Mouse (Mus musculus) forebrain, embryonic 14.5 days (tissue): ENCODE measurements around the gene Gm3646. TPM values are rescaled to one million over a fixed set of nuclear protein-coding genes. Genes with fewer than 3 reads are reported as not detected.

Experiments used
- ATAC-seq: fragments of 200-750 bp; cut with Nextera tagmentation; 2 replicates; pipeline ENCODE4 v1.8.0; 2017; ENCODE audit warnings: mild to moderate bottlenecking, moderate library complexity
- DNase-seq: peaks from one replicate; pipeline ENCODE4 v3.0.0-alpha.2; 2015; ENCODE audit warnings: low spot score
- H3K27ac ChIP-seq: fragments of 300-500 bp; sonication (generic); 2 replicates; pipeline ENCODE4 v1.5.1; 2014; ENCODE audit warnings: low read depth, mild to moderate bottlenecking, control low read depth, low read length, moderate library complexity
- H3K27me3 ChIP-seq: fragments of 300-500 bp; sonication (generic); replicated peaks from 2 replicates; pipeline ENCODE4 v1.6.1; 2014; ENCODE audit warnings: low read length, control low read depth, mixed read lengths; ENCODE audit not compliant: control insufficient read depth, insufficient read depth
- H3K36me3 ChIP-seq: fragments of 300-500 bp; sonication (generic); 2 replicates; pipeline ENCODE4 v1.6.1; 2014; ENCODE audit warnings: low read length, control low read depth; ENCODE audit not compliant: control insufficient read depth, insufficient read depth
- H3K4me1 ChIP-seq: fragments of 300-500 bp; sonication (generic); 2 replicates; pipeline ENCODE4 v1.6.1; 2014; ENCODE audit warnings: antibody characterized with exemption, low read length, control low read depth; ENCODE audit not compliant: control insufficient read depth, insufficient read depth
- H3K4me2 ChIP-seq: fragments of 300-500 bp; sonication (generic); 2 replicates; pipeline ENCODE4 v1.6.1; 2014; ENCODE audit warnings: mild to moderate bottlenecking, control low read depth, low read length
- H3K4me3 ChIP-seq: fragments of 300-500 bp; sonication (generic); 2 replicates; pipeline ENCODE4 v1.5.1; 2014; ENCODE audit warnings: low read depth, low read length, control low read depth
- H3K9ac ChIP-seq: fragments of 300-500 bp; sonication (generic); 2 replicates; pipeline ENCODE4 v1.6.1; 2014; ENCODE audit warnings: mild to moderate bottlenecking, low read length, control low read depth, moderate library complexity
- H3K9me3 ChIP-seq: fragments of 300-500 bp; sonication (generic); replicated peaks from 2 replicates; pipeline ENCODE4 v1.6.1; 2016; ENCODE audit warnings: low read length, control low read depth, mixed read lengths; ENCODE audit not compliant: control insufficient read depth
- WGBS: fragments of 180-500 bp; shearing (Covaris S2); extraction: QIAGEN DNeasy Blood & Tissue Kit; methylation state at CpG from one replicate; pipeline ENCODE4 v1.1.7; 2014; 5-methylcytosine and 5-hydroxymethylcytosine counted together
- polyA plus RNA-seq: library from polyadenylated mRNA; unstranded; fragments of >200 nt; fragmentation: Nextera tagmentation; extraction: Ambion mirVana; gene quantifications from 2 replicates; pipeline ENCODE4 v1.2.1, GENCODE M21; 2014

The Gm3646 gene
- polyA plus RNA-seq, 1 experiment from 2014 or later = not detected

GRCm38 (mm10) chr1:39838487-39839169, 33.5 kb upstream of the Gm3646 start:
- Histone ChIP-seq H3K27me3 (no peaks in the 10 kb centered on the region), H3K4me1 (peaks cover 12% of the 10 kb centered on the region; the same call in 1 of the 2 replicates), H3K27ac (peak overlapping the region; percentile 61; the same call in 1 of the 2 replicates), H3K9me3 (no peaks in the 10 kb centered on the region), H3K4me3 (no peak overlapping the region), H3K4me2 (no peak overlapping the region), H3K9ac (no peak overlapping the region), H3K36me3 (no peaks in the 10 kb centered on the region)
- ATAC-seq (peak; percentile 92), DNase-seq (peak; percentile 92)
- 32% methylated on average over 12 of the region's 12 CpGs for WGBS

GRCm38 (mm10) chr1:39831594-39832039, 26.5 kb upstream of the Gm3646 start:
- DNase-seq = no peak
- WGBS = 88% methylated on average over 4 of the region's 4 CpGs
- ATAC-seq = no peak
- H3K9me3 ChIP-seq = no peaks in the 10 kb centered on the region
- no peaks in the 10 kb centered on the region for H3K36me3 ChIP-seq
- H3K27ac ChIP-seq = no peak overlapping the region
- H3K27me3 ChIP-seq = no peaks in the 10 kb centered on the region
- no peaks in the 10 kb centered on the region for H3K4me1 ChIP-seq
- no peak overlapping the region for H3K4me3 ChIP-seq
- no peak overlapping the region for H3K9ac ChIP-seq
- no peak overlapping the region for H3K4me2 ChIP-seq

GRCm38 (mm10) chr1:39830786-39831593, 25.9 kb upstream of the Gm3646 start:
- 92% methylated on average over 11 of the region's 11 CpGs for WGBS
- no peak for ATAC-seq
- no peak overlapping the region for H3K27ac ChIP-seq

GRCm38 (mm10) chr1:39824902-39825301, 19.8 kb upstream of the Gm3646 start:
- Histone ChIP-seq H3K4me3 (no peak overlapping the region), H3K27me3 (no peaks in the 10 kb centered on the region), H3K4me1 (no peaks in the 10 kb centered on the region), H3K36me3 (no peaks in the 10 kb centered on the region), H3K4me2 (no peak overlapping the region), H3K9me3 (no peaks in the 10 kb centered on the region), H3K9ac (no peak overlapping the region), H3K27ac (no peak overlapping the region)
- 83% methylated on average over 4 of the region's 4 CpGs for WGBS
- DNase-seq (no peak), ATAC-seq (no peak)

More at GRCm38 (mm10) chr1:39830786-39831593, 25.9 kb upstream of the Gm3646 start:
- Histone ChIP-seq H3K9me3 (no peaks in the 10 kb centered on the region), H3K36me3 (no peaks in the 10 kb centered on the region), H3K4me2 (no peak overlapping the region), H3K4me1 (no peaks in the 10 kb centered on the region), H3K9ac (no peak overlapping the region), H3K4me3 (no peak overlapping the region), H3K27me3 (no peaks in the 10 kb centered on the region)
- DNase-seq = no peak

- H3K36me3 ChIP-seq = no peaks in the 10 kb centered on the region
- ATAC-seq (no peak), DNase-seq (no peak)
- 48% methylated on average over 4 of the region's 4 CpGs for WGBS
- H3K27ac ChIP-seq = no peak overlapping the region
- H3K27me3 ChIP-seq = no peaks in the 10 kb centered on the region
- no peaks in the 10 kb centered on the region for H3K9me3 ChIP-seq
- H3K4me3 ChIP-seq = no peak overlapping the region
- no peak overlapping the region for H3K4me2 ChIP-seq
- no peaks in the 10 kb centered on the region for H3K4me1 ChIP-seq
- H3K9ac ChIP-seq = no peak overlapping the region
Measured at GRCm38 (mm10) chr1:39824240-39824639, 19.1 kb upstream of the Gm3646 start.

- no peaks in the 10 kb centered on the region for H3K27me3 ChIP-seq
- H3K4me3 ChIP-seq = no peak overlapping the region
- DNase-seq (no peak), ATAC-seq (no peak)
- WGBS = 82% methylated on average over 10 of the region's 10 CpGs
- H3K4me1 ChIP-seq = no peaks in the 10 kb centered on the region
- H3K9me3 ChIP-seq = no peaks in the 10 kb centered on the region
- no peak overlapping the region for H3K4me2 ChIP-seq
- H3K9ac ChIP-seq = no peak overlapping the region
- H3K27ac ChIP-seq = no peak overlapping the region
- H3K36me3 ChIP-seq = no peaks in the 10 kb centered on the region
Measured at GRCm38 (mm10) chr1:39819596-39819995, 14.5 kb upstream of the Gm3646 start.

GRCm38 (mm10) chr1:39815766-39816165, 10.6 kb upstream of the Gm3646 start:
- H3K36me3 ChIP-seq = no peaks in the 10 kb centered on the region
- no peaks in the 10 kb centered on the region for H3K9me3 ChIP-seq
- 88% methylated on average over 5 of the region's 5 CpGs for WGBS
- no peaks in the 10 kb centered on the region for H3K4me1 ChIP-seq
- ATAC-seq (no peak), DNase-seq (no peak)
- H3K27ac ChIP-seq = no peak overlapping the region
- no peak overlapping the region for H3K4me2 ChIP-seq
- H3K9ac ChIP-seq = no peak overlapping the region
- no peaks in the 10 kb centered on the region for H3K27me3 ChIP-seq
- H3K4me3 ChIP-seq = no peak overlapping the region

GRCm38 (mm10) chr1:39813067-39813466, 7.9 kb upstream of the Gm3646 start:
- Histone ChIP-seq H3K4me2 (no peak overlapping the region), H3K9me3 (no peaks in the 10 kb centered on the region), H3K4me1 (no peaks in the 10 kb centered on the region), H3K36me3 (no peaks in the 10 kb centered on the region), H3K4me3 (no peak overlapping the region), H3K27ac (no peak overlapping the region), H3K9ac (no peak overlapping the region), H3K27me3 (no peaks in the 10 kb centered on the region)
- DNase-seq (no peak), ATAC-seq (no peak)
- whole genome bisulfite sequencing = 81% methylated on average over 4 of the region's 4 CpGs

- Histone ChIP-seq H3K4me3 (no peak overlapping the region), H3K4me2 (no peak overlapping the region), H3K36me3 (no peaks in the 10 kb centered on the region), H3K9me3 (no peaks in the 10 kb centered on the region), H3K9ac (no peak overlapping the region), H3K27me3 (no peaks in the 10 kb centered on the region), H3K27ac (no peak overlapping the region), H3K4me1 (peaks cover 5% of the 10 kb centered on the region; the same call in 1 of the 2 replicates)
- 61% methylated on average over 6 of the region's 6 CpGs for WGBS
- DNase-seq (peak; percentile 15), ATAC-seq (0 out of 2 replicates have a peak, but pooled peaks have one; percentile 32)
Measured at GRCm38 (mm10) chr1:39804789-39805188, 343 bp downstream of the Gm3646 start.
